8 mouse cellular contexts compared by ENCODE assay signal in the genomic region with DNA sequence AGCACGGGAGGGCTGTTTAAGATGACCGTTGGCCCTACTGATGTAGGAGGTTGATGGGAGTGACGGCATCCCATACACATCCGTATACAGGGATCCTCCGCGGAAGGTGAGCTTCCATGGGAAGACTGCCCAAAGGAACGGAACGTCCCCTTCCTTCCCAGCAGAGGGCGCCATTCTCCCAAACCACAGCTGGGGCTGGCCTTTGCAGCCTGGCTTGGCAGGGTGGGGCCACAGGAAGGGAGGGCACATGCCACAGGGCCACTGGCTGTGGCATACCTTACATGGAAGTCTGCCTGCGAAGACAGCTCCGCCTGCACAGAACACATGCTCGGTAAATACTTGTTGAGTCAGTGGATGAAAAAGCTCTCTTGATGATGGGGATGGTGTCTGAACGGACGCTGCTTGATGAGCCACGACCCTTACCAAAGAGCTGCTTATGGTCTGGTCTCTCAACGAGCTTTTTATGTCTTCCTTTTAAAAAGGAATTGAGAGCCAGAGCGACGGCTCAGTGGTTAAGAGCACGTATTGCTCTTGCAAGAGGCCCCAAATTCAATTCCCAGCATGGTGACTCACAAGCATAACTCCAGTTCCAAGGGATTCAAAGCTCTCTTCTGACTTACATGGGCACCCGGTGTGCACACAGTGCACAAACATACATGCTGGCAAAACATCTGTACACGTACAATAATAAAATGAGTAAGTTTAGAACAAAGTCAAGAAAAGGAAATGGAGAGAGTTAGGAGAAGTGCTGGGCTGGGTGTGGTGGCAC. TPM values are rescaled to one million over a fixed set of nuclear protein-coding genes. Genes with fewer than 3 reads are reported as not detected.
DNase-seq lines count a peak whose midpoint lies in the region; ATAC-seq and TF ChIP-seq lines count a peak whose summit lies in the region.

No protein-coding gene starts in this region.

- ATAC-seq in kidney, postnatal 0 days (replicated peaks; ENCODE audit: low FRiP score, low read depth): peak; percentile 94
- ATAC-seq in liver, embryonic 16.5 days (ENCODE audit: low read depth): peak; percentile 27; the same call in 1 of the 2 replicates

- intact Hi-C loops in heart, adult 2 months (cut with DNase I): loop anchor here (2.0 kb wide), 1 partner anchor 86 kb away; no protein-coding TSS in a partner anchor

- H3K27me3 ChIP-seq in heart, adult 2 months (ENCODE audit: control insufficient read depth, insufficient read depth, low read length): no peaks in the 10 kb centered on the region
- no peaks in the 10 kb centered on the region for H3K27me3 ChIP-seq in kidney, postnatal 0 days (ENCODE audit: insufficient read depth, low read length)
- no peaks in the 10 kb centered on the region for H3K27me3 ChIP-seq in liver, embryonic 16.5 days (ENCODE audit: control insufficient read depth, insufficient read depth, low read depth, low read length)

- no peak overlapping the region for H3K9ac ChIP-seq in heart, adult 2 months (ENCODE audit: low read depth, low read length)
- H3K9ac ChIP-seq in kidney, postnatal 0 days (ENCODE audit: low read depth, low read length): no peak overlapping the region
- no peak overlapping the region for H3K9ac ChIP-seq in liver, embryonic 16.5 days (ENCODE audit: low read depth, low read length)

- H3K9me3 ChIP-seq in kidney, postnatal 0 days (replicated peaks; ENCODE audit: low read length): no peaks in the 10 kb centered on the region
- no peaks in the 10 kb centered on the region for H3K9me3 ChIP-seq in liver, embryonic 16.5 days (replicated peaks; ENCODE audit: control insufficient read depth, low read length)

- no peaks in the 10 kb centered on the region for H3K4me1 ChIP-seq in heart, adult 2 months (ENCODE audit: control insufficient read depth, insufficient read depth, low read length)
- H3K4me1 ChIP-seq in kidney, postnatal 0 days (replicated peaks; ENCODE audit: insufficient read depth, low read length): no peaks in the 10 kb centered on the region
- peaks cover 6% of the 10 kb centered on the region; the same call in 1 of the 2 replicates for H3K4me1 ChIP-seq in liver, embryonic 16.5 days (ENCODE audit: control insufficient read depth, low read depth, low read length)

- H3K4me2 ChIP-seq in kidney, postnatal 0 days (ENCODE audit: low read length): no peak overlapping the region
- no peak overlapping the region for H3K4me2 ChIP-seq in liver, embryonic 16.5 days (ENCODE audit: low read depth, low read length)

- peak; percentile 67 for TF ChIP-seq CTCF in heart, adult 2 months (IDR thresholded peaks at IDR 0.05)
- TF ChIP-seq CTCF in kidney, postnatal 0 days (IDR thresholded peaks at IDR 0.05; ENCODE audit: low read depth): peak; percentile 93

- TF ChIP-seq EP300 in heart, adult 2 months (IDR thresholded peaks at IDR 0.05; ENCODE audit: insufficient read depth, low read depth, low read length): no peak

- no peaks in the 10 kb centered on the region for H3K36me3 ChIP-seq in heart, adult 2 months (ENCODE audit: control insufficient read depth, insufficient read depth, low read length)
- no peaks in the 10 kb centered on the region for H3K36me3 ChIP-seq in kidney, postnatal 0 days (ENCODE audit: insufficient read depth, low read length)
- H3K36me3 ChIP-seq in liver, embryonic 16.5 days (ENCODE audit: control insufficient read depth, insufficient read depth): no peaks in the 10 kb centered on the region

- DNase-seq in 416B (ENCODE audit: low read depth): peak; percentile 90
- peak; percentile 83 for DNase-seq in Muller cell, postnatal 12 days (ENCODE audit: inconsistent ontology term)
- DNase-seq in cerebellum, postnatal 10 days: peak; percentile 52 to 58
- DNase-seq in heart, adult 2 months: peak; percentile 44 to 60
- DNase-seq in kidney, postnatal 0 days (ENCODE audit: low spot score): peak; percentile 83
- peak; percentile 29 for DNase-seq in ovary, postnatal 10 days (ENCODE audit: low spot score)
- peak; percentile 72 for DNase-seq in thymus, postnatal 25 days

- H3K79me2 ChIP-seq in heart, adult 2 months (replicated peaks; ENCODE audit: control insufficient read depth, insufficient read depth, low read length): no peaks in the 10 kb centered on the region

- TF ChIP-seq POLR2A in heart, adult 2 months (IDR thresholded peaks at IDR 0.05; ENCODE audit: insufficient read depth, low read depth, low read length): no peak

- H3K4me3 ChIP-seq in heart, adult 2 months: no peak overlapping the region
- no peak overlapping the region for H3K4me3 ChIP-seq in kidney, postnatal 0 days (replicated peaks; ENCODE audit: low read depth, low read length)
- no peak overlapping the region for H3K4me3 ChIP-seq in liver, embryonic 16.5 days (ENCODE audit: low read depth, low read length)

- 34% methylated on average over 21 of the region's 21 CpGs for WGBS in heart, adult 2 months
- WGBS in kidney, postnatal 0 days: 17% methylated on average over 21 of the region's 21 CpGs
- 19% methylated on average over 21 of the region's 21 CpGs for WGBS in liver, embryonic 16.5 days (ENCODE audit: insufficient replicate concordance)

- no peak overlapping the region for H3K27ac ChIP-seq in heart, adult 2 months
- H3K27ac ChIP-seq in kidney, postnatal 0 days: no peak overlapping the region
- H3K27ac ChIP-seq in liver, embryonic 16.5 days (ENCODE audit: low read length): no peak overlapping the region

RNA-seq across cellular contexts. Expression of gene Gm10073, which starts 12.0 kb away (rescaled TPM):
- total RNA-seq in heart, adult 2 months (2021): 100 to 1,000 TPM; 109 to 123 TPM
- polyA plus RNA-seq in heart, adult 2 months (2012; rRNA removed): 31.2 and 34.2 TPM in 2 replicates
- polyA plus RNA-seq in kidney, postnatal 0 days (2015; fragmentation: Nextera tagmentation; extraction: Ambion mirVana): 10.5 and 15.1 TPM in 2 replicates
- polyA plus RNA-seq in liver, embryonic 16.5 days (2015; fragmentation: Nextera tagmentation; extraction: Ambion mirVana): 6.8 and 7.2 TPM in 2 replicates

RNA-seq across cellular contexts. Expression of gene Cdh1, which starts 41.9 kb away (rescaled TPM):
- total RNA-seq in heart, adult 2 months (2021): not detected
- 0.09 and 2.4 TPM in 2 replicates for polyA plus RNA-seq in heart, adult 2 months (2012; rRNA removed)
- polyA plus RNA-seq in kidney, postnatal 0 days (2015; fragmentation: Nextera tagmentation; extraction: Ambion mirVana): 74.0 and 89.3 TPM in 2 replicates
- 22.9 and 26.5 TPM in 2 replicates for polyA plus RNA-seq in liver, embryonic 16.5 days (2015; fragmentation: Nextera tagmentation; extraction: Ambion mirVana)

RNA-seq across cellular contexts. Expression of gene Cdh3, which starts 50.6 kb away (rescaled TPM):
- total RNA-seq in heart, adult 2 months (2021): 1 to 10 TPM in 1 of 2 experiments, under 1 TPM in 1; 0.91 to 1.1 TPM
- 1.2 and 1.4 TPM in 2 replicates for polyA plus RNA-seq in heart, adult 2 months (2012; rRNA removed)
- polyA plus RNA-seq in kidney, postnatal 0 days (2015; fragmentation: Nextera tagmentation; extraction: Ambion mirVana): 20.9 and 23.3 TPM in 2 replicates
- polyA plus RNA-seq in liver, embryonic 16.5 days (2015; fragmentation: Nextera tagmentation; extraction: Ambion mirVana): 1.2 and 1.4 TPM in 2 replicates

Comparison
In these comparisons a context has a peak if more than half of its experiments do, and no peak if none do; other contexts are left out.
1. DNase-seq: peak in every context shown above with its lines; median percentile 90 in 416B; 83 in Muller cell, postnatal 12 days; 83 in kidney, postnatal 0 days; 72 in thymus, postnatal 25 days; 55 in cerebellum, postnatal 10 days; 52 in heart, adult 2 months; 29 in ovary, postnatal 10 days.